Mouse (Mus musculus): ENCODE data around the gene Psmb1.
"Not testable (repeated sequence)": the region's sequence is repeated elsewhere in the genome, so short reads cannot be mapped to it uniquely, and the experiment has no call there.

Psmb1 gene

DNA sequence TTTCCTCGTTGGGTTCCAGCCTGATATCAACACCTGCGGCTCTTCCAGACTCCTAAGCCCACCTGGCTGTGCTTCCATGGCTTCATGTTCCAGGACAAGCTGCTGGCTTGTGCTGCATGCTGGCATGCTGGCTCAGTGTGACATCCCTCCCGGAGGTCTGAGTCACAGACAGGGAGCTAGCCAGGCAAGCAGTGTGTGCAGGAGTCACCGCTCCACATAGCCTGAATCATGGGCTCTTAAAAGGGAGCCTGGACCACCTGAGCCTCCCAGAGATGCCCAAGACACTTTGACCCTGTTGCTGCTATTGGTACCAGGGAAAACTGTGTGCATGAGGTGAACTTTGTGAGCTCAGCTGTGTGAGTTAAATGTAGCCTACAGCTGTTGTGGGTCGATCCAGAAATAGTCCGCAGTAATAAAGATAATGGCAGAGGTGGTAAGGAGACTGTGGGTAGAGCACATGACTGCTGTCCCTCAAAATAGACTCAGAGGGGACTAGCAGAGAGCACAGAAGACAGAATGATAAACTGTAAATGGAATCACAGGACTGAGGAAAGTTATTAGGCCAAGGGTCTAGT, 37.5 kb downstream of the Psmb1 start:
- no peak for DNase-seq (ENCODE audit: extremely low spot score, low read depth, low spot score)

GRCm38 (mm10) chr17:15459761-15460160, 39.8 kb downstream of the Psmb1 start:
- no peak for DNase-seq (ENCODE audit: extremely low spot score, low read depth, low spot score)

DNA sequence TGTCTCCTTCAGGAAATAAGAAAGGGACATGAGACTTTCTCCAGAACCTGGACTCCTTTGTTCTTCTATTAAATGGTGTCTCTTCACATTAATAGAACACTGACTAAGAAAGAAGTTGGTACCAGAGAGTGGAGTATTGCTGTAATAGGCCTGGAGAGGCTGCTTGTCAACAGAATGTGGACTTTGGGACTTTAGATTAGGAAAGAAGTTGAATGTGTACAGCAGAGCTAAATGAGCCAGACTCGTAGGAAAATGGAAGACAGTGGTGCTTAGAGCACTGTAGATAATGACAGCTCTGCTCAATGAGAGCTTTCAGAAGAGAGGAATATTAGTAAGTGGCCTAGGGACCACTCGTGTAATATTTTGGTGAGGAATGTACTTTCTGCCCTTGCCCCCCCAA, 43.0 kb downstream of the Psmb1 start:
- no peak for DNase-seq (ENCODE audit: extremely low spot score, low read depth, low spot score)

GRCm38 (mm10) chr17:15455203-15455602, 44.3 kb downstream of the Psmb1 start:
- DNase-seq (ENCODE audit: extremely low spot score, low read depth, low spot score) = no peak

DNA sequence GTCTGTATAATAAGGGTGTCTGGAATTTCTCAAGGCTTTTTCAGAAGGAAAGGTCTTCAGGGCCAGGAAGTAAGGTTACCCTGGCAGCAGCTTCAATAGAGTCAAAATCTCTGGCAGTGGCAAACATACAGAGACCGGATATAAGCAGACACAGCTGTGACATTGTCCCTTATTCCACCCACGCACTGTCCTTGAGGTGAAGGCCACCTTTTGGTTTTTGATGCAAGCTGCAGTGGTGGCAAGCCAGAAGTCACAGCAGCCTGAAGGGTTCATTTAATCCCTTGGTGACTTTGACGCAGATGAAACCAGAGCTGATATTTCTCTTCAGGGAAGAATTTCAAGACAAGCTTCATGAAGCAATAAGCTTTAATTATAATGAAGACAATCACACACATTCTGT, 49.9 kb downstream of the Psmb1 start:
- DNase-seq (ENCODE audit: extremely low spot score, low read depth, low spot score) = no peak

DNA sequence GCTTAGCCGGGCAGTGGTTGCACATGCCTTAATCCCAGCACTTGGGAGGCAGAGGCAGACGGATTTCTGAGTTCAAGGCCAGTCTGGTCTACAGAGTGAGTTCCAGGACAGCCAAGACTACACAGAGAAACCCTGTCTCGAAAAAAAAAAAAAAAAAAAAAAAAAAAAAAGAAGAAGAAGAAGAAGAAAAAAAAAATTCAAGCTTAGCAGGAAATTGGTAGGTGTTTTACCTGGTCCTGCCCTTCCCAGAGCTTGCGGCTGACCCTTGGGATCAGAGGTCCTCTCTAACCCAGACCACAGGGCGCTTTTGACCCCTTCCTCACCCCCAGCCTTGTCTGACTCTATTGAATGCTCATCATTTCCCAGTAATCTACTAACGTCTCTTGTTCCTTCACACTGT, 50.4 kb downstream of the Psmb1 start:
- not testable (repeated sequence) for DNase-seq (ENCODE audit: extremely low spot score, low read depth, low spot score)

GRCm38 (mm10) chr17:15447831-15448230, 51.7 kb downstream of the Psmb1 start:
- no peak for DNase-seq (ENCODE audit: extremely low spot score, low read depth, low spot score)

DNA sequence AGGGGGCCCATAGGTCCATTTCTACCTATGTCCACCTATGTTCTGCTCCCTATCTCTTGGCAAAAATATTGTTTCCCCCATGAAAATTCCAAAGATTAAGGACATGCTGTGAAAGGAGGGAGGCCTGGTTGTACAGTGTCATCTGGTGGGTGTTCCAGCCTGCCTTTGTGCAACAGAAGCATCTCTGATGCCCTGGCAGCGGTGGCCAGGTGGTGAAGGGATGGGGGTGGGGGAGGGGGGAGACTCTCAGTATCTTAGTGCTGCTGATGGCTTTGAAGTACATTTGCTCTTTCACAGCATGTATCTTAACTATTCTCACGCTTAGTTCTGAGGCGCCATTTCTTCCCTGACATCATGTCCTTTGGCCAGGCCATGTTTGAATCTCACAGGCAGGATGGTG, 54.1 kb downstream of the Psmb1 start:
- DNase-seq (ENCODE audit: extremely low spot score, low read depth, low spot score) = no peak

- DNase-seq (ENCODE audit: extremely low spot score, low read depth, low spot score) = peak; percentile 35
Observed at GRCm38 (mm10) chr17:15440463-15441121, 59.0 kb downstream of the Psmb1 start.

DNA sequence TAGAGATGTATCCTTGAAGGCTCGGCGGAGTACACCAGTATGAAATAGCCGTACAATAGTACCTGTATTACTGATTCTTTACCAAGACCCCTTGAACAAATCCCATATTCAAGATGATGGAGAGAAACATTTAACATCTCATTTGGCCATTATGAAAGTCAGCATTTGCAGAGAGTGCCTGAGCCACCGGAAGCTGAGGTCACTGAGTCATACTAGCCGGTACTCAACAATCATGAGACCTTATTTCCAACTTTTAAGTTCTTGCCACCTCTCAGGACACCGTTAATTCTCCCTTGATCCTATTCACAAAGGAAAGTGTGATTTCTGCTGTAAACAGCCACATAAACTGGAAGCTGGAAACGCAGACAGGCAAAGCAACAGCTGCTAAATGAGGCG, 59.5 kb downstream of the Psmb1 start:
- DNase-seq (ENCODE audit: extremely low spot score, low read depth, low spot score) = no peak

DNA sequence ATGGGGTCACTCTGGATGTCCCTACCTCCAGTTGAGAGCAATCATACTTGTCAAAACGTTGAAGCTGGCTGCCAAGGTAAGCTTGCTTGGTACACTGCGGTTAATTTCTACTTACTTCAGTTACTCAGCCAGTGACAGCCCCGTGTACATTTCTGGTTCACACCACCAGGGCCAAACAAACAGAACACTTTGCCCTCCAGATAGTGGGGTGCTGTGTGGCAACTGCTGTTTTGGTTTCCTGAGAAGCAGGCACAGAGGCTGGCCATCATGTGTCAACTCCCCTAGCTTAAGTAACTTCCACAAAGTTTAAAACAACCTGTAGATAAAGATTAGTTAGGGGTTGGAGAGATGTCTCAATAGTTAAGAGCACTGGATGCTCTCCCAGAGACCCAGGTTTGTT, 64.8 kb downstream of the Psmb1 start:
- no peak for DNase-seq (ENCODE audit: extremely low spot score, low read depth, low spot score)

- no peak for DNase-seq (ENCODE audit: extremely low spot score, low read depth, low spot score)
Observed at GRCm38 (mm10) chr17:15432036-15432435, 67.5 kb downstream of the Psmb1 start.

GRCm38 (mm10) chr17:15431551-15431950, 68.0 kb downstream of the Psmb1 start:
- no peak for DNase-seq (ENCODE audit: extremely low spot score, low read depth, low spot score)

- no peak for DNase-seq (ENCODE audit: extremely low spot score, low read depth, low spot score)
Observed at GRCm38 (mm10) chr17:15431021-15431514, 68.5 kb downstream of the Psmb1 start.

- DNase-seq (ENCODE audit: extremely low spot score, low read depth, low spot score) = no peak
Observed at GRCm38 (mm10) chr17:15429937-15430336, 69.6 kb downstream of the Psmb1 start.

- no peak for DNase-seq (ENCODE audit: extremely low spot score, low read depth, low spot score)
Observed at GRCm38 (mm10) chr17:15429451-15429850, 70.1 kb downstream of the Psmb1 start.

GRCm38 (mm10) chr17:15425931-15426330, 73.6 kb downstream of the Psmb1 start:
- no peak for DNase-seq (ENCODE audit: extremely low spot score, low read depth, low spot score)
